Mouse (Mus musculus) stomach, embryonic 14.5 days (tissue): ENCODE measurements around the gene Krtap15. TPM values are rescaled to one million over a fixed set of nuclear protein-coding genes. Genes with fewer than 3 reads are reported as not detected.

ENCODE experiments used
- ATAC-seq: fragments of 200-750 bp; cut with Nextera tagmentation; 2 replicates; pipeline ENCODE4 v1.8.0; 2017; ENCODE audit warnings: low read depth, moderate TSS enrichment; ENCODE audit not compliant: insufficient number of reproducible peaks, insufficient read depth, low FRiP score
- H3K27ac ChIP-seq: fragments of 300-500 bp; sonication (generic); 2 replicates; pipeline ENCODE4 v1.5.1; 2014; ENCODE audit warnings: mild to moderate bottlenecking, low read length, moderate library complexity, mixed read lengths
- H3K27me3 ChIP-seq: fragments of 300-500 bp; sonication (generic); 2 replicates; pipeline ENCODE4 v1.6.1; 2014; ENCODE audit warnings: low read length, control low read depth, mixed read lengths; ENCODE audit not compliant: control insufficient read depth, insufficient read depth
- H3K36me3 ChIP-seq: fragments of 300-500 bp; sonication (generic); 2 replicates; pipeline ENCODE4 v1.6.1; 2014; ENCODE audit warnings: mild to moderate bottlenecking, control low read depth, low read length, moderate library complexity, mixed read lengths; ENCODE audit not compliant: control insufficient read depth, insufficient read depth
- H3K4me1 ChIP-seq: fragments of 300-500 bp; sonication (generic); 2 replicates; pipeline ENCODE4 v1.6.1; 2014; ENCODE audit warnings: low read length, control low read depth, mixed read lengths; ENCODE audit not compliant: control insufficient read depth, insufficient read depth
- H3K4me2 ChIP-seq: fragments of 300-500 bp; sonication (generic); replicated peaks from 2 replicates; pipeline ENCODE4 v1.6.1; 2014; ENCODE audit warnings: low read depth, low read length, control low read depth
- H3K4me3 ChIP-seq: fragments of 300-500 bp; sonication (generic); 2 replicates; pipeline ENCODE4 v1.5.1; 2014; ENCODE audit warnings: low read depth, low read length, control low read depth
- H3K9ac ChIP-seq: fragments of 300-500 bp; sonication (generic); replicated peaks from 2 replicates; pipeline ENCODE4 v1.6.1; 2014; ENCODE audit warnings: low read depth, mild to moderate bottlenecking, control low read depth, low read length, moderate library complexity, mixed read lengths
- H3K9me3 ChIP-seq: fragments of 300-500 bp; sonication (generic); 2 replicates; pipeline ENCODE4 v1.6.1; 2016; ENCODE audit warnings: low read depth, low read length, control low read depth; ENCODE audit not compliant: control insufficient read depth
- WGBS: fragments of 180-500 bp; shearing (Covaris S2); extraction: QIAGEN DNeasy Blood & Tissue Kit; methylation state at CpG from one replicate; pipeline ENCODE4 v1.1.7; 2014; 5-methylcytosine and 5-hydroxymethylcytosine counted together
- polyA plus RNA-seq: library from polyadenylated mRNA; unstranded; fragments of >200 nt; fragmentation: Nextera tagmentation; extraction: Ambion mirVana; gene quantifications from 2 replicates; pipeline ENCODE4 v1.2.1, GENCODE M21; 2014

The Krtap15 gene
- polyA plus RNA-seq, 1 experiment from 2014 or later = not detected

GRCm38 (mm10) chr16:88848558-88848957 is 28.5 kb downstream of the Krtap15 start:
- H3K4me1 ChIP-seq = no peaks in the 10 kb centered on the region
- ATAC-seq = no peak
- 79% methylated on average over 4 of the region's 4 CpGs for WGBS
- no peaks in the 10 kb centered on the region for H3K27me3 ChIP-seq
- no peak overlapping the region for H3K9ac ChIP-seq
- no peak overlapping the region for H3K4me2 ChIP-seq
- no peak overlapping the region for H3K4me3 ChIP-seq
- H3K36me3 ChIP-seq = no peaks in the 10 kb centered on the region
- no peaks in the 10 kb centered on the region for H3K9me3 ChIP-seq
- no peak overlapping the region for H3K27ac ChIP-seq

DNA sequence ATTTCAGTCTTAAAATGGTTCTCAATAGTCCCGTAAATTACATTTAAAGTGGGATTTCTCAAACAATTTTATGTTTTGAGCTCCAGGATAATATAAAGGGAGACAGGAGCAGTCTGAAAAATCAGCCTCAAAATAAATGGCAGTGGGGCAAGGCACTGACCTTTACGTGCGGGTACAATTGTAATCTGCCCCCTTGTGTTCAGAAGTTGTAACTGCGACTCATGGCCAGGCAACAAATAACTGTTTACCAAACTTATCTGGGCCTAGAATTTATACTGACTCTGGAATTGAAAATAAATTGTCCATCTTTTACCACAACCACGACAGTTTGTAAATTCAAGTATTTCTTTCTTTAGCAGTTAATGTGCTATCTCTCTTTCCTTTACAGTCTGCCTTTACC is 31.4 kb downstream of the Krtap15 start:
- Histone ChIP-seq H3K36me3 (no peaks in the 10 kb centered on the region), H3K4me1 (no peaks in the 10 kb centered on the region), H3K9me3 (no peaks in the 10 kb centered on the region), H3K27me3 (no peaks in the 10 kb centered on the region), H3K4me3 (no peak overlapping the region), H3K27ac (no peak overlapping the region), H3K4me2 (no peak overlapping the region), H3K9ac (no peak overlapping the region)
- WGBS = 11% methylated on average over 5 of the region's 5 CpGs
- no peak for ATAC-seq

GRCm38 (mm10) chr16:88864887-88865407 is 44.9 kb downstream of the Krtap15 start:
- ATAC-seq = no peak
- Histone ChIP-seq H3K4me1 (no peaks in the 10 kb centered on the region), H3K9me3 (no peaks in the 10 kb centered on the region), H3K27me3 (no peaks in the 10 kb centered on the region), H3K9ac (no peak overlapping the region), H3K4me3 (no peak overlapping the region), H3K27ac (no peak overlapping the region), H3K36me3 (no peaks in the 10 kb centered on the region), H3K4me2 (no peak overlapping the region)
- WGBS = 77% methylated on average over 4 of the region's 4 CpGs

DNA sequence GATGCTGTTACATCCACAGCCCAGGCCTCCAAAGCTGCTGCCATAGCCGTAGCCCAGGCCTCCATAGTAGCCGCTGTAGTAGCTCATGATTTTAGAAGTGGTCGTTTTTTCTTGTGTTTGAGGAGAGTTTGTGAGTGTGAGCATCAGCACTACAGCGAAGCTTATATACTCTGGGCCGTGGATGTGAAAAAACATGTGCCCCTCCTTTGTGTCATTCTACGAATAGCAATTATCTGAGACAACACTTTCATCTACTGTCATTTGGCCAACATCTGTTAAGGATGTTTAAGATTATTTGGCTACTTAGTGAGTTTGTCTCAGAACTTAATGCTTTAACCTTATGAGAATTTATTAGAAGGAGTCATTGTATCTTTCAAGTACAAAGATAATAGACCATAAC is 49.3 kb downstream of the Krtap15 start, which contains the start of gene Krtap19-1:
Gene Krtap19-1, minus strand, starts transcription at position 101 of the 400 bp plus-strand sequence.
- H3K9ac ChIP-seq = no peak within 1 kb of the TSS
- ATAC-seq = no peak
- 89% methylated on average over 6 of the region's 6 CpGs for WGBS

GRCm38 (mm10) chr16:88874169-88874568 is 54.2 kb downstream of the Krtap15 start, which contains the start of gene Krtap19-2:
Krtap19-2 (minus strand) TSS chr16:88874269.
- H3K27ac ChIP-seq = no peak within 1 kb of the TSS
- H3K9ac ChIP-seq = no peak within 1 kb of the TSS
- H3K9me3 ChIP-seq = no peaks in the 10 kb centered on the region
- no peaks in the 10 kb centered on the region for H3K27me3 ChIP-seq
- WGBS = 96% methylated on average over 3 of the region's 3 CpGs
- H3K36me3 ChIP-seq = no peaks in the 10 kb centered on the region
- no peaks in the 10 kb centered on the region for H3K4me1 ChIP-seq
- no peak for ATAC-seq
- no peak within 1 kb of the TSS for H3K4me2 ChIP-seq
- no peak within 1 kb of the TSS for H3K4me3 ChIP-seq

More for the DNA sequence above, 49.3 kb downstream of the Krtap15 start, which contains the start of gene Krtap19-1:
- Histone ChIP-seq H3K4me2 (no peak within 1 kb of the TSS), H3K4me1 (no peaks in the 10 kb centered on the region), H3K36me3 (no peaks in the 10 kb centered on the region), H3K27ac (no peak within 1 kb of the TSS), H3K9me3 (no peaks in the 10 kb centered on the region), H3K27me3 (no peaks in the 10 kb centered on the region), H3K4me3 (no peak within 1 kb of the TSS)

DNA sequence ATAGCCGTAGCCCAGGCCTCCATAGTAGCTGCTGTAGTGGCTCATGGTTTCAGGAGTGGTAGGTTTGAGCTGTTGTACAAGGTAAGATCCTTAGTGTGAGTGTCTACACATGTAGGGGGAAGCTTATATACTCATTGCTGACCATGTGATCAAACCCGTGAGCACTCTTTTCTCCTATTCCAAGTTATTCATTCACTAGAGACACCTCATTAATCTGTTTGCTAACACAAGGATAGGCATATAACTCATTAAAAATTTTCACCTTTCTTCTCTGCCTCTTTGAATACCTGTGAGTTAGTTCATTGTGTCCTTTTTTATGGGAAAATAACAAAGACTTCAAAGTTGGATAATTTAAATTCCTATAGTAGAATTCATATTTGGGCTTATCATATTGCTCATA is 57.9 kb downstream of the Krtap15 start, which contains the start of gene Krtap19-3:
Gene Krtap19-3, minus strand, starts transcription at position 101 of the 400 bp plus-strand sequence.
- ATAC-seq = no peak
- Histone ChIP-seq H3K9ac (no peak within 1 kb of the TSS), H3K27ac (no peak within 1 kb of the TSS), H3K9me3 (no peaks in the 10 kb centered on the region), H3K27me3 (no peaks in the 10 kb centered on the region), H3K4me1 (no peaks in the 10 kb centered on the region), H3K4me2 (no peak within 1 kb of the TSS), H3K4me3 (no peak within 1 kb of the TSS), H3K36me3 (no peaks in the 10 kb centered on the region)
- 81% methylated on average over 2 of the region's 2 CpGs for WGBS

Other genes with a start within 250 kb of the Krtap15 start
- gene Krtap24-1, start 207.9 kb upstream of the Krtap15 start, polyA plus RNA-seq = not detected in 2 replicates
- gene 2310079G19Rik, start 192.5 kb upstream of the Krtap15 start, polyA plus RNA-seq = not detected in 2 replicates
- gene Krtap26-1, start 172.4 kb upstream of the Krtap15 start, polyA plus RNA-seq = not detected in 2 replicates
- not detected in 2 replicates for gene Krtap27-1, start 148.5 kb upstream of the Krtap15 start, polyA plus RNA-seq
- not detected in 2 replicates for gene 2310061N02Rik, start 112.3 kb upstream of the Krtap15 start, polyA plus RNA-seq
- not detected in 2 replicates for gene Krtap13-1, start 91.4 kb upstream of the Krtap15 start, polyA plus RNA-seq
- gene Krtap13, start 68.6 kb upstream of the Krtap15 start, polyA plus RNA-seq = not detected in 2 replicates
- not detected in 2 replicates for gene 2310034C09Rik, start 61.4 kb upstream of the Krtap15 start, polyA plus RNA-seq
- gene 2310057N15Rik, start 46.0 kb upstream of the Krtap15 start, polyA plus RNA-seq = not detected in 2 replicates
- gene Gm5965, start 42.3 kb upstream of the Krtap15 start, polyA plus RNA-seq = not detected in 2 replicates
- not detected in 2 replicates for gene Gm20741, start 8.0 kb upstream of the Krtap15 start, polyA plus RNA-seq
- gene Krtap14, start 5.9 kb downstream of the Krtap15 start, polyA plus RNA-seq = not detected in 2 replicates
- gene Krtap19-1, start 49.2 kb downstream of the Krtap15 start, polyA plus RNA-seq = not detected in 2 replicates
- gene Krtap19-2, start 54.1 kb downstream of the Krtap15 start, polyA plus RNA-seq = not detected in 2 replicates
- gene Krtap19-3, start 57.8 kb downstream of the Krtap15 start, polyA plus RNA-seq = not detected in 2 replicates
- not detected in 2 replicates for gene Krtap19-4, start 64.9 kb downstream of the Krtap15 start, polyA plus RNA-seq
- not detected in 2 replicates for gene Krtap19-5, start 76.2 kb downstream of the Krtap15 start, polyA plus RNA-seq
- gene Krtap19-9b, start 112.0 kb downstream of the Krtap15 start, polyA plus RNA-seq = not detected in 2 replicates
- gene Krtap16-3, start 142.7 kb downstream of the Krtap15 start, polyA plus RNA-seq = not detected in 2 replicates
- gene Krtap22-2, start 190.5 kb downstream of the Krtap15 start, polyA plus RNA-seq = not detected in 2 replicates
- not detected in 2 replicates for gene Gm10229, start 195.1 kb downstream of the Krtap15 start, polyA plus RNA-seq
- not detected in 2 replicates for gene Krtap6-1, start 211.5 kb downstream of the Krtap15 start, polyA plus RNA-seq
- gene Gm10228, start 221.3 kb downstream of the Krtap15 start, polyA plus RNA-seq = not detected in 2 replicates
- not detected in 2 replicates for gene Krtap6-5, start 227.7 kb downstream of the Krtap15 start, polyA plus RNA-seq
- gene 1110025L11Rik, start 243.8 kb downstream of the Krtap15 start, polyA plus RNA-seq = not detected in 2 replicates